Mouse (Mus musculus): ENCODE results near the gene Tuba8.

The Tuba8 gene

DNA sequence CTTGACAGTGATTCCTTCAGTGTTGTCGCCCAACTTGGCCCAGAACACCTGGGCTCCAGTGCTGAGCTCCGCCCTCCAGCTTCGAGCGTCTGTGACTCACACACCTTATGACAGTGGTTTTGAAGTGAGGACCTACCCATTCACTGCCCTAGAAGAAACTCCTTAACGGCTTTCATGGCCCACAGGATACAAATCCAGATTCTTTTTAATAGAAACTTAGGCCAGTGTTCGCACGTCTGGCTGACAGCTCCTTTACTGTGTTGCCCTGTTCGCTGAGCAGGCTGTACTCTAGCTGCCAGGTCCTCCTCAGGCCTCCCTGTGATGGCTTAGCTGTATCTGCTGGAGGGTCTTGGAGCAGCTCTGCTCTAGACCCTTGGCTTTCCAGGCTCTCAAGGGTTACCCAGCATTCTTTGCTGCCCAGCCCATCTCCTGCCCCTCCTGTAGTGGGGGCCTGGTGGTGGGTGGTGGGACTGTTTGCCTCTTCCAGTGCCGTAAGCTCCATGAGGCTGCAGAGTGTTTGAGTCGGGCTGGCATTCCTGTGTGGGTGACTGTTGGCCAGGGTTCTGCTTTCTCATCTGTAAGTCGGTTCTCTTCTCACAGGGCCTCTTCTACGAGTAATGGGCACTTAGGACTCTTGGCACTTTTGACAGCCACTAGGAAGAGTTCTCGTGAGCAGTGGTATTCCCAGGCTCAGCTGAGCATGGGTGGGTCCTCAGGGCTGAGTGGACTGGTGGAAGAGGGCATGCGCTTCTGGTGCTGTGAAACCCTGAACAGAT, 15.4 kb upstream of the Tuba8 start:
- 58% methylated on average over 14 of the region's 14 CpGs for WGBS

GRCm38 (mm10) chr6:121197807-121198365, 12.6 kb upstream of the Tuba8 start:
- WGBS: 85% methylated on average over 9 of the region's 9 CpGs

- 82% methylated on average over 4 of the region's 4 CpGs for WGBS
These were observed 10.0 kb upstream of the Tuba8 start for GRCm38 (mm10) chr6:121200458-121200857.

DNA sequence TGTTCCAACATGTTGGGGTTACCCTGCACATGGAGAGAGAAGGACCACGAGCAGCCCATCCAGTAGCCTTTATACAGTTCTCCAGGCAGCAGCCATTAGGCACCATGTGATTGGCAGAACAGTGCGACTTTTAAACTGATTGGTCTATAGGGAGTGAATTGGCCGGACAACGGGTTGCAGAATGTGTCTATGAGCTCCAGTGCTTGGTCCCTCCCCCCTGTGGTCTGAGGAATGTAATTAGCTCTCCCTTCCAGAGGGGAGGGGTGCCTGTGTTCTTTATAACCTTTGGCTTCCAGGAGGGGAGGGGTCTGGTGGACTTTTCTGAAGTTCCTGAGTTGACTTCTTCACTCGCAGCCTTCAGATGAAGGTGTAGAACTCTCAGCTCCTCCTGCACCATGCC, 8.5 kb upstream of the Tuba8 start:
- WGBS: 89% methylated on average over 5 of the region's 5 CpGs

GRCm38 (mm10) chr6:121206481-121206880, 4.0 kb upstream of the Tuba8 start:
- 90% methylated on average over 5 of the region's 5 CpGs for WGBS

DNA sequence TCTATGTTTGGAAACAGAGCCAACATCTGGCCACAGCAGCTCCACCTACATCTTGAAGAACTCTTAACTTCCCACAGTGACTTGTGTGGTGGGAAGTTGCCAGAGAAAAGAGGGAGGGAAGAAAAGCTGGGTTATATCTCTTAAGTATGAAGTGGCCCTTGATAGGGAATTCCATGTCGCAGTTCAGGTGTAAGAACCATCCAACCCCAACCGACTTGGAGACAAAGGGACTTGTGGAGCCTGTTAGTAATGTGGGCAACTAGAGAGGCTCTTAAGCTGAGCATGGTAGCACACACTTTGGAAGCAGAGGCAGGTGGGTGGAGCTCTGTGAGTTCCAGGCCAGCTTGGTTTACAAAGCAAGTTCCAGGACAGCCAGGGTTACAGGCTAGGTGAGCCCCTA, 912 bp upstream of the Tuba8 start:
- 81% methylated on average over 2 of the region's 2 CpGs for WGBS

- WGBS: 2% methylated on average over 12 of the region's 12 CpGs
These were observed 412 bp downstream of the Tuba8 start for GRCm38 (mm10) chr6:121210926-121211289.

- 33% methylated on average over 5 of the region's 5 CpGs for WGBS
These were observed 1.2 kb downstream of the Tuba8 start for GRCm38 (mm10) chr6:121211743-121212142.

- 85% methylated on average over 4 of the region's 4 CpGs for WGBS
These were observed 2.5 kb downstream of the Tuba8 start for GRCm38 (mm10) chr6:121212988-121213387.

DNA sequence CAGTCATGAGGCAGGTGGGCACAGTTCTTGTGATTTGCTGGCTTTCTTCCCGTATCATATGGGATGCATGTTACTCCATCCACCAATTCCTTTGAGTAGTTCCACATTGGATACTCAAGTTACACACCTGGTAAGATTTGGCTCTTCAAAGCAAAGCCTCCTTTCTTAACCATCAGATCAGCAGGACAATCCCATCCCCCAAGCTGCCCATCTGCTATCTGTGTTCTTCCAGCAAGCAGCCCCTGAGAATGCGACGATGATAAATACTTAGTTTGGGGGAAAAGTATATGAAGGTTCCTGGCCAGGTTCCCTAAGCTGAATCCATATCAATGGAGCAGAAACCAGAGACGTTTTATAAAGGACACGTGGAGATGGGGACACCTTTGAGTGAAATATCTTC, 3.7 kb downstream of the Tuba8 start:
- 87% methylated on average over 5 of the region's 5 CpGs for WGBS

- WGBS: 77% methylated on average over 8 of the region's 8 CpGs
These were observed 4.3 kb downstream of the Tuba8 start for GRCm38 (mm10) chr6:121214667-121215330.

GRCm38 (mm10) chr6:121215336-121215735, 4.8 kb downstream of the Tuba8 start:
- whole genome bisulfite sequencing: 46% methylated on average over 5 of the region's 5 CpGs

- 49% methylated on average over 6 of the region's 6 CpGs for WGBS
These were observed 5.4 kb downstream of the Tuba8 start for GRCm38 (mm10) chr6:121215896-121216295.

- WGBS: 70% methylated on average over 5 of the region's 5 CpGs
These were observed 6.2 kb downstream of the Tuba8 start for GRCm38 (mm10) chr6:121216589-121217255.

DNA sequence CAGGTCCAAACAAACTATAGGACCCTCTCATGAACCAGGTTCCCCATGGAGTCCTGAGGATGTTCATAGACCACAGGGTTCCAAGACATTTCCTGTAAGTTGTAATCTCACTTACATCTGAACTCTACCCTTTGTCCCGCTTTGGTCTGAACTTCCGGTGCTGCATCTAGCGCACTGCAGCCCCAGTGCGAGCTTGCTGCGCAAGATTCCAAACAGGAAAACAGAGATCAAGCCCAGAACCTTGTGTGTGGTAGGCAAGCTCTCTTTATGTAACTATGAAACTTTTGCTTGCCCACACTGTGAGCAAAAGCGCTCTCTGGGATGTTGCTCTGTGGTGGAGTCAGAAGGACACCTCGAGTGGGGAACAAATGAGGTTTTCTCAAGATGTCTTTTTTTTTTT, 7.5 kb downstream of the Tuba8 start:
- 77% methylated on average over 7 of the region's 7 CpGs for WGBS

GRCm38 (mm10) chr6:121219406-121219805, 8.9 kb downstream of the Tuba8 start:
- WGBS: 79% methylated on average over 4 of the region's 4 CpGs

DNA sequence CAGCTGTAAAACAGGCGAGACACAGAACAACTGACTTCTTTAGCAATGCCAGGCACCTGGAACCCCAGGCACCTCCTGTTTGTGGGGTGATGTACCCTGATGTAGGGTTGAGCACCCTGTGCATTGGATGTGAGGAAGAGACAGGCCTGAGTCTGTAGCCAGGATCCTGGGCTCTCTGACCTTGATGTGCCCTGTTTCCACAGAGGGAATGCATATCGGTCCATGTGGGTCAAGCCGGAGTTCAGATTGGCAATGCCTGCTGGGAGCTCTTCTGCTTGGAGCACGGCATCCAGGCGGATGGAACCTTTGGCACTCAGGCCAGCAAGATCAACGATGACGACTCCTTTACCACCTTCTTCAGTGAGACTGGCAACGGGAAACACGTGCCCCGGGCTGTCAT, 9.7 kb downstream of the Tuba8 start:
- WGBS: 96% methylated on average over 10 of the region's 10 CpGs

DNA sequence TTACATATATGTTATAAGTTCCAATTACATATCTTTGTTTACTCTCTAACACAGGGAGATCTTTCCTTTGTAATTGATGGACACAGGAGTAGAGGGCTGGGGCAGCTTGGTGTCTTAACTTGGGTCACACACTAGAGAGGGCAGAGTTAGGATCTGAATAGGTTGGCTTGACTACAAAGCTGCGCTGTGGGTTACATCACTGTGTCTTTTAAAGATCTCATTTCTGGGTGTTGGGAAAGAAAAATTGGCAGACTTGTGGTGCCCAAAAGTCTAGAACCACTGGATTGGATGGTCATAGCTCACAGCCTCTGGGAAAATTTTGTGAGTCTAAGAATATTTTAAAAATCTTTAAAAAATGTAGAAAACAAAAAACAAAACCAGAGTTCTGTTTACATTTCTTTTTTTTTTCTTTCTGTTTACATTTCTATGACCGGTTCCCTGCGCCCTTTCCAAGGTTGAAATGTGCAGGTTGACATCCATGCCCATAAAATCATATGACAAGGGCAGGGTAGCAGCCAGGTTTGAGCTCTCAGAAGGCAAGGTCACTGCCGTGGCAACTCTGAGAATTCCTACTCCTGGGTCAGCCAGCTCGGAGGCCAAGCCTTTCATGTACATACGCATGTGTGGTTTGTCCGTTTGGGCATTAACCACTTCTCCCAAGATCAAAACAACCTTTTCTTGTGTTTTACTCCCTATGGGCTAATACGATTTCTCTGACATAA, 11.5 kb downstream of the Tuba8 start:
- 91% methylated on average over 8 of the region's 8 CpGs for WGBS

- WGBS: 95% methylated on average over 14 of the region's 14 CpGs
These were observed 12.5 kb downstream of the Tuba8 start for GRCm38 (mm10) chr6:121223001-121223400.

GRCm38 (mm10) chr6:121224067-121224466, 13.6 kb downstream of the Tuba8 start:
- WGBS: 83% methylated on average over 5 of the region's 5 CpGs

DNA sequence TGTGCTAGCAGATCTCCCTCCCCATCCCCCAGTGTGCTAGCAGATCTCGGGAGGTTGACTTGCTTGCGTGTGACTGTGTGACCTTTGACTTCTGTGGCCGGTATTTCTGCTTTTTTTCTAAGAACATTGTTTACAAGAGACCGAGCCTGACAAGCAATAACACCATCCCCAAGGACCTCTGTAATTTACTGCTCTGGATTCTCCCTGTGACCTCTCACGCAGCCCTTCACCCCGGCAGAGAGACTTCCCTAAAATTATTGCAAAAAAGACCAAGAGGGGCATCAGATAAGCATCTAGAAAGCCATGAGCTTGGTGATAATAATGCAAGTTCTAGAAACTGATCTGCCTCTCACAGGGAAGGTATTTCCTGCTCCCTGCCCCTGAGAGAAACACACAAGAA, 14.5 kb downstream of the Tuba8 start:
- 68% methylated on average over 6 of the region's 6 CpGs for WGBS

DNA sequence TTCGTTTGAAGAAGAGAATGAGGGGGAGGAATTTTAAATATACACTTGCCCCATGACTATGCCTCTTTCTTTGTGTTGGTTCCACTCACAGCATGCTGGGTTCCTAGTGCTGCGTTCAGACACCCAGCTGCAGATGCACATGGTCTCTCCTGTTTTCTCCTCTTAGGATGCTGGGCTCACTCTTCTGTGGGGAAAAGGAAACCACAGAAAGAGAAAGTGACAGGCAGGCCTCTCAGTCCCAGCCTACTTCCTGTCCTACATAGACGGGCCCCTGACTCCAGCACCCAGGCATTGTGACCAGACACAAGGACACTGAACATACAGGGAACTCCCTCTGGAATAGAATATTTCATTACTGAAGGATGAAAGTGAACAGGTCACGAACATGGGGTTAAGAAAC, 15.5 kb downstream of the Tuba8 start:
- WGBS: 61% methylated on average over 4 of the region's 4 CpGs
